Mouse (Mus musculus) c-Kit-negative CD71-positive TER-119-positive erythroid progenitor cells, embryonic 14.5 days (primary cell): ENCODE measurements around the gene Dock1.

Experiments
- DNase-seq: peaks from one replicate; pipeline ENCODE4 v3.0.0-alpha.2; 2013; ENCODE audit warnings: low read depth, low spot score

Dock1 gene

DNA sequence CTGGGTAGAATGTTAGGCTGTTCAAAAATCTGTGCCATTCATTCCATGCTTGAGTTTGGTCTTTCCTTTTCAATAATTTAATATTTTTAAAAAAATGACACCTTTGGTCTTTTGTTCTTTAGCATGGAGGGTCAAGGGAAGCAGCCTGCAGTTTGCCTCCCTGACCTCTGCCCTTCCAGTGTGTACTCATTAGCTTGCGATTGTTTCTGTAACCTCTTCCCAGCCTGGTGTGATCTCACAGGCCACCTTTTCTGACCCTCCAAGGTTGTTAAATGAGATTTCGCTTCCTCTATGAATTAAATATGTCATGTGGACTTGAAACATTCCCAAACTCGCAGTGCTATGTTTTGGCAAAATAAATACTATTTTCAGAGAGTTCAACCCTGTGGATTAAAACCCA, 151.6 kb downstream of the Dock1 start:
- no peak for DNase-seq

GRCm38 (mm10) chr7:134823891-134824290, 153.4 kb downstream of the Dock1 start:
- DNase-seq: no peak

GRCm38 (mm10) chr7:134840066-134840465, 169.6 kb downstream of the Dock1 start:
- no peak for DNase-seq

DNA sequence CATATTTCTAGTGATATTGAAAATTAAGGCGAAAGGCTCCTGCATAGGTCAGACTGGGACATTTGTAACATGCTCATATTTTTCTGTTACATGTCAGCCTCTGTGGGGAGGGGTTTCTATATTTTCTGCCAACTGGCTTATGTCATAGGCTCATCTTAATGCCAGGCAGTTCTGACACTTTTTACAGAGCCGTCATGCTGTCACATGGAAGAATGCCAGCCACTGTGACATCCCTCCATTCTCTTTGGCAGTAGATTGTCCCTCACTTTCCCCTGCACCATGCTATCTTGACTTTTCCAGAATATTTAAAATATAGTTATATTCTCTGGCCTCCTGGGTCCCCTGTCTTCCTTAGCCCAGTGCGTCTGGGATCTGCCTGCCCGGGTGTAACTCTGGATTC, 172.3 kb downstream of the Dock1 start:
- DNase-seq: no peak

GRCm38 (mm10) chr7:134862000-134862399, 191.5 kb downstream of the Dock1 start:
- DNase-seq: no peak

- no peak for DNase-seq
These were observed 193.7 kb downstream of the Dock1 start for GRCm38 (mm10) chr7:134864175-134864574.

DNA sequence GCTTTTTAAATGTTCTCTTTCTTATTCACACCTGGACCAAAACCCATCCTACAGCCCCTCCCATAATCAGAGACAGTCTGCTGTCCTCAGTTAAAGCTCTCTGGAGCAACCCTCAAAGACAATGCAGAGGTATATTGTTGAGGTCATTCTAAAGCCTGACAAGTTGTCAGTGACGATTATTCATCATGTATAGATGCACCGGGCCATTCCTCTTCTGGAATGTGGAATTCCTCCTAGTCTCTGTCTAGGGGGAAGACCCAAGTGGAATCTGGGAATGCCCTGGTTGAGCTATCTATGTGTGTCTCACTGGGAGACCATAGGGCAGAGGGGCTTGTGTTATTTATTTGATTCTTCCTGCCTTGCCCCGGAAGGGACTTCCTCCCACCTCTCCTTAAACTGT, 202.1 kb downstream of the Dock1 start:
- DNase-seq: no peak

DNA sequence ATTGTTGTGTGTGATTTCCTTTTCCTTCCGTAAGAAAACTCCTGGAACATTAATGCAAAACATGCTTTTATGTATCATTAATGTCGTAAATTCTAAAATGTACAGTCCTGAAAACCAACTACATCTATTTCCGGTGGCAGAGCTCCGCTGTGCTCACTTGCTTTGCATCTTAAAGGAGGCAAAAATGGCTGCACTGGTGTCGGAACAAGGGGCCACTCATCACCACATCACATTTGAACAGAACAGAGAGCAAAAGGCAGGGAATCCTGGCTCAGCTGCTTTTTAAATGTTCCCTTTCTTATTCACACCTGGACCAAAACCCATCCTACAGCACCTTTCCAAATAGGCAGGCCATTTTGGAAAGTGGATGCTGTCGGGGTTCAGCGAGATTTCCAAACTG, 202.5 kb downstream of the Dock1 start:
- DNase-seq: no peak

DNA sequence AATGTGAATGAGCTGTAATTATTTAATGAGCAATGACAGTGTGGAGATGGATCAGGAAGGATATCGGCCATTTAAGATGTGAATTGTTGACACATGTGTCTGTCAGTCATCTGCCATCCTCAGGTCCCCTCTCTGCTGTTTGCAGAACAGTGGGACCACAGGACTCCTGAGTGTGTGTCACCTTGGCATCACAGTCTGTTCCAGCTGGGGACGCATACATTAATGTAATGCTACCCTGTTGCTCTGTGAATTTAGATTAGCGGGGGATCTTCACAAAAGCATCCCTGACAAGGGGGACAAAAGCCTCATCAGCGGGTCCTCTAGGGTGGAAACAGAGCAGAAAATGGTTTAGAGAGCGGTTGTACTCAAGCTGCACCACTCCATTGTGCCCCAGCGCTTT, 208.5 kb downstream of the Dock1 start:
- no peak for DNase-seq

- DNase-seq: no peak
These were observed 210.0 kb downstream of the Dock1 start for GRCm38 (mm10) chr7:134880431-134880830.

GRCm38 (mm10) chr7:134883516-134883915, 213.1 kb downstream of the Dock1 start:
- no peak for DNase-seq

DNA sequence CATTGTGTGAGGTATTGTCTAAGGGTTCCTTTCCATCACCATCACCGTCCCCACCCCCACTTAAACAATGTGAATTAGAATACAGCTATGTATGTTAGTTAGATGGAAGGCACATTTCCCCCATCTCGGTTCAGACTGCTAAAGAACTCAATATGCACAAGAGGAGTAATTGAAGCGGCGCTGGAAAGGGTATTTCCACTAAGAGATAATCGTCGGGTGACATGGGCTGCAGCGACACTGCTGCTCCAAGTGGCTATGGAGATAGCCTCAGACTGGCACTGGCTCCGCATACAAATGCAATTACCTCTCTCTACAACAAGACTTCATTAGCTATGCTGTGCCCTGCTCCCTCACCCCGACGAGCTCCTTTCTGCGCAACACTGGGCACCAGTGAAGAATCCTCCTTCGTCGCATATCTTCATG, 222.0 kb downstream of the Dock1 start:
- no peak for DNase-seq

- DNase-seq: no peak
These were observed 222.5 kb downstream of the Dock1 start for GRCm38 (mm10) chr7:134892972-134893371.

GRCm38 (mm10) chr7:134894604-134895003, 224.2 kb downstream of the Dock1 start:
- no peak for DNase-seq

DNA sequence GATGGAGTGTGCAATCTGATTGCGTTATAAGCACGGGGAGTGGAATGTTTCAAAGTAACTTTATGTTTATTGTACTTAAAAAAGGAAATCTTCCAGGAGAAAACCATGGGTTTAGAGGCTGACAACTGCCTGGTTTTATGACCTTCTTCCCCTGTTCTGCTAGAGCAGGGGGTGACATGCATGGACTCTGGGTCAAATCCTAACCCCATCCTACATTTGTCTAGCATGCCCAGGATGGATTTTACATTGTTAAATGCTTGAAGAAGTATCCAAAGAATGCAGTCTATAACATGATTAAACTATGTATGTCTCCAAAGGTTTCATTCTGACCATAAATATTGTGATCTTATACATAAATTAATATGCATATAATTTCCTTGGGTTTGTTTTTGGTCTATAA, 229.0 kb downstream of the Dock1 start:
- no peak for DNase-seq

- no peak for DNase-seq
These were observed 231.5 kb downstream of the Dock1 start for GRCm38 (mm10) chr7:134901992-134902391.

DNA sequence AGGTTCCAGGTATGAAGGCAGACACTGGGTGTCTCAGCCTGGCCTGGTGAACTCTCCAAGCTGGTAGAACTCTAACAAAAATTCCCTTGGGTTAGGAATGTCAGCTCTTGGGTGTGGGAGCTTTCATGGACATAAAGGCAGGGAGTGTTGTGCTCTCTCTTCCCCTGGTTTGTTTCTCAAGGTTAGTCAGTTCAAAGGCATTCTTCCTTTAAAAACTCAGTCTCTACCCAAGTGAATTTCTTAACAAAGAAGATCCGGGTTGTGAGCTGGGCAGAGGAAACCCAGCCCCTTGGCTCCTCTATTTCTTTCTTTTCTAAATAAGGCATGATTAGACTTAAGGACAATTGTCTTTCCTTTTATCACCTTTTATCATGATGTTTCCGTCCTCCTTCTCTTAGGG, 261.4 kb downstream of the Dock1 start:
- DNase-seq: no peak

DNA sequence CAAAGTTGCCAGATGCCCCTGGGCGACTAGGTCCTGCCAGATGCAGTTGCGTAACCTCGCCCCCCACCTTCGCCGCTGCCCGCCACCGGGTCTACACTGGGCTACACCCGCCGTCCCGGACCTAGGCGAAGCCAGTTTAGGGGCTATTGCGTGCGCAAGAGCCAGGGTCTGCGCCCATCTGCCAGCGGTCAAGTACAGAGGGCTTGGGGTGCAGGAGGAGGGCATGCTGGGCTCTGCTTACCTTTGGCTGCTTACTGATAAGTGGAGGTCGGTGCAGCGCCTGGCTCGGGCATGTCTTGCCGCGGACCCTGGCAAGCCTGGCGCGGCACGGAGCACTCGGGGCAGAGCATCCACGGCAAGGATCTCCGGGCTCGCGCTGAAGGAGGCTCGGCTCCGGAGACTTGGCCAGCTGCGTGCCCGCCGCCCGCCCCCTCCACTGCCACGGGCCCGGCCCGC, 267.0 kb downstream of the Dock1 start:
- DNase-seq: no peak

- DNase-seq: no peak
These were observed 267.6 kb downstream of the Dock1 start, which contains the start of gene Fam196a for GRCm38 (mm10) chr7:134937927-134938609. Fam196a (minus strand) TSS chr7:134938430.

DNA sequence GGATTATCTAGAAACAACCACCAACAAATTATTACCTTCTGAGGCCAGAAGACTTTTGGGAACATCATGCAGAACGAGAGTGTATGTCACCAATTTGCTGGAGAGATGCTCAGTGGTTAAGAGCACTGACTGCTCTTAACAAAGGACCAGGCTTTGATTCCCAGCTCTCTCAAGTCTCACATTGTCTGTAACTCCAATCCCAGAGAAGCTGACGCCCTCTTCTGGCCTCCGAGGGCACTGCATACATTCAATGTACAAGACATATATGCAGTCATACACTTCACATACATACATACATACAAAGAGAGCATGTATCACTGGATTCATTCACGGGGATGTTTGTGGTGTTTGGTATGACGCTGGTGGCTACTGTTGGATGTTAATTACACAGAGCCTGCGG, 271.4 kb downstream of the Dock1 start:
- no peak for DNase-seq

DNA sequence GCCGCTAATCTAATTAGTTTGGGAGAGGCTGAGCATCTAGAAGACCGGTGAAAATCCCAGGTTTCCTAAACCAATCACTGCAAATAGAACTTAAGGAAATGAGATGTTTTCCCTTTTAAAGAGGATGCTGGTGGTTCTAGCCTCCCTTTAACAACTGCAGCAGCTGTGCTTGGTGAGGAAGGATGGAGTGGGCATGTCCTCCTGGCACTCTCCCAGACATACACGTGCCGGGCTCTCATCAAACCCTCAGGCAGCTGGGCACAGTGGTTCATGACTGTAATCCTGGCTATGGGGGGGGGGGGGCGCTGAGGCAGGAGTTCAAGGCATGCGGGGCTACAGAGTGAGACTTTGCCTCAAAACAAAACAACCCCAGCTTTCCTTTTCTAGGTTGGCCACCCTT, 272.6 kb downstream of the Dock1 start:
- no peak for DNase-seq

DNA sequence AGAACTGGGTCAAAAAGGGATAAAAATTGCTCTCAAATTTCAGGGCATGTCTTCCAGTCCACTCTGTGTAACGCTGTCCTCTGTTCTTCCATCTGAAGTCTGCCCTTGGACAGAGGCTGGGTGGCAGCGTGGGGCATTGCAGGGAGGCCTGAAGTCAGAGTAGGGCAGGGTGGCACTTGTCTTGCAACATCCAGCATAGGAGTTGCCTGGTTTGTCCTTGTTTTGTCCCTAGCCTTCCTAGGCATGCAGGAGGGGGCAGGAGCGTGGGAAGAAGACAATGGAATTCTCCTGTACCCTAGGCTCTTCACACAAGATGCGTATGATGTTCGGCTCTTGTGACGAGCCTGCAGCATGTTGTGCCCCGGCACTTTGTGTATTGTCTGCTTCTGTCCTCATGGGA, 273.2 kb downstream of the Dock1 start:
- no peak for DNase-seq

GRCm38 (mm10) chr7:134945925-134946716, 275.7 kb downstream of the Dock1 start:
- DNase-seq: no peak
